In the genomic region with DNA sequence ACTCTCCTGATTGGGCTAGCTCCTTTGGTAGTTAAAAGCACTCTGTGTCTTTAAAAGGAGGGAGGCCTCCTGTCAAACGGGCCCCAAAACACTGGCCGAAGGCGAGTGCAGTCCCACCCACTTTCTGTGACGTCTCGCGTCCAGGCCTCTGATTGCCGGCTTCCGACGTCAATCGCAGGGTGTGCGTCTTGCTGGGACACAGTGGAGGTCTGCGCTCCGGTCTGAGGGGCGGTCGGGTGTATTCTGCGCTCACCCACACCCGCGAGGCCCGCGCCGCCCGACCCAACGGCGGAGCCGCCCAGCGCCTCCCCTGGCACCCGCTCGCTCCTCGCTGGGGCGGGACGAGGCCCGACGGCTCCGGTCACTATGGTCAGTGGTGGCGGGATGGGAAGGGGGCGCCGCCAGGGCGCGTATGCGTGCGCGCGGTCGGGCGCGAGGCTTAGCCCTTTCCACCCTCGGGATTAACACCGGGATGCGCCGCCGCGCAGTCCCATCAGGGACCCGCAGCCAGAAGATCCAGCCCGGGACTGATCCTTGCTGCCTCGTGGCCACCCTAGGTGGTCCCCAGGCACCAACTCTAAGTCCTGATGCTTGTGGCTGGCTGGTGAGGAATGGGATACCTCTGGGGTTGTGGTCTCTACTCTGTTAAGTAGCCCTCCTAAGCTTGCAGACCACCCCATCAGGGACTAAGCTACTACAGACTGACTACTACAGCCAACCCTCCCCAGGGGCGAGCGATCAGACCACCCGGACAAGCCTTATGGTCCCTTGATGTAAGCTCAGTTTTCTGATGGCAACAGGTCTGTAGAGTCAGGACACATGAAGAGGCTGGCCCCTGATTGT, we compare ENCODE assay signal across 8 mouse cellular contexts. TPM values are rescaled to one million over a fixed set of nuclear protein-coding genes. Genes with fewer than 3 reads are reported as not detected.
DNase-seq lines count a peak whose midpoint lies in the region; ATAC-seq lines count a peak whose summit lies in the region.

A gene (plus strand): TSS at position 178 of the 843 bp plus-strand sequence.

- peak; percentile 99 for ATAC-seq in hindbrain, embryonic 13.5 days (ENCODE audit: low FRiP score)

- 1% methylated on average over 56 of the region's 58 CpGs for WGBS in hindbrain, embryonic 13.5 days

- H3K4me3 ChIP-seq in hindbrain, embryonic 13.5 days, result peak within 1 kb of the TSS; percentile 73

- H3K27ac ChIP-seq in hindbrain, embryonic 13.5 days, result peak within 1 kb of the TSS; percentile 78

- H3K9ac ChIP-seq in hindbrain, embryonic 13.5 days, result peak within 1 kb of the TSS; percentile 91

- DNase-seq in NIH3T3 (ENCODE audit: low read depth), result peak; percentile 98
- DNase-seq in cerebellum, postnatal 10 days, result peak; percentile 98
- DNase-seq in frontal cortex, postnatal 14 days (ENCODE audit: low spot score in 2 of 2), result peak; percentile 95
- peak; percentile 92 to 93 for DNase-seq in layer of hippocampus, postnatal 25 days (ENCODE audit: extremely low spot score in 1 of 2, low spot score in 1 of 2)
- peak; percentile 99 for DNase-seq in lung, postnatal 25 days (ENCODE audit: low spot score)
- peak; percentile 96 for DNase-seq in retina, embryonic 14.5 days (ENCODE audit: low spot score)
- peak; percentile 93 for DNase-seq in thymus, postnatal 4 days

- H3K27me3 ChIP-seq in hindbrain, embryonic 13.5 days, result no peaks in the 10 kb centered on the region

- H3K4me1 ChIP-seq in hindbrain, embryonic 13.5 days (replicated peaks), result peaks cover 22% of the 10 kb centered on the region

- H3K4me2 ChIP-seq in hindbrain, embryonic 13.5 days, result peak within 1 kb of the TSS; percentile 85

- no peaks in the 10 kb centered on the region for H3K36me3 ChIP-seq in hindbrain, embryonic 13.5 days

- H3K9me3 ChIP-seq in hindbrain, embryonic 13.5 days, result no peaks in the 10 kb centered on the region

RNA-seq across cellular contexts. Expression of the gene that starts here (rescaled TPM):
- polyA plus RNA-seq in hindbrain, embryonic 13.5 days (2015; fragmentation: Nextera tagmentation; extraction: Ambion mirVana), result 20.2 and 21.5 TPM in 2 replicates
- total RNA-seq in layer of hippocampus, postnatal 25 days (2021), result 10 to 100 TPM; 46.6 to 53.9 TPM

Comparison
In these comparisons a context has a peak if more than half of its experiments do, and no peak if none do; other contexts are left out.
1. Peak in every context shown above with its lines: DNase-seq, ATAC-seq, H3K4me3 ChIP-seq and H3K27ac ChIP-seq.